Mouse (Mus musculus): ENCODE results near the gene Caly. TPM values are rescaled to one million over a fixed set of nuclear protein-coding genes. Genes with fewer than 3 reads are reported as not detected.

The Caly gene
- total RNA-seq, 1 experiment, result not detected

GRCm38 (mm10) chr7:140096055-140096454, 13.7 kb upstream of the Caly start:
- in situ Hi-C loops (cut with MboI; ENCODE audit: low sequenced_read_pairs in 2 of 2, unreplicated experiment in 2 of 2), result no loop called here
- no peak for TF ChIP-seq CHD2 (IDR thresholded peaks at IDR 0.05; ENCODE audit: low read depth, low read length)
- no peak for TF ChIP-seq ZC3H11A (IDR thresholded peaks at IDR 0.05; ENCODE audit: borderline replicate concordance, low read depth, low read length)
- TF ChIP-seq MAFK (IDR thresholded peaks at IDR 0.05; ENCODE audit: insufficient read depth, low read depth, low read length), result no peak
- no peak for TF ChIP-seq HCFC1 (IDR thresholded peaks at IDR 0.05; ENCODE audit: borderline replicate concordance, insufficient read depth, low read length)
- no peak for TF ChIP-seq ZNF384 (IDR thresholded peaks at IDR 0.05; ENCODE audit: low read depth, low read length)
- Histone ChIP-seq H3K27ac (ENCODE audit: insufficient read depth, low read depth, low read length, poor library complexity, severe bottlenecking) (no peak overlapping the region), H3K9ac (ENCODE audit: insufficient read depth, low read depth, low read length, poor library complexity, severe bottlenecking) (no peak overlapping the region), H3K4me3 (ENCODE audit: insufficient read depth in 1 of 2, low read depth in 1 of 2, low read length in 2 of 2, poor library complexity in 1 of 2, severe bottlenecking in 1 of 2) (no peak overlapping the region), H3K36me3 (ENCODE audit: control insufficient read depth, insufficient read depth, low read length, poor library complexity, severe bottlenecking) (no peaks in the 10 kb centered on the region), H3K4me1 (ENCODE audit: control insufficient read depth in 2 of 2, insufficient read depth in 2 of 2, low read length in 2 of 2, poor library complexity in 1 of 2) (no peaks in the 10 kb centered on the region), H3K9me3 (ENCODE audit: control insufficient read depth, insufficient read depth, low read depth, low read length) (no peaks in the 10 kb centered on the region)
- DNase-seq (ENCODE audit: low read depth, low spot score), result no peak

GRCm38 (mm10) chr7:140095556-140095955, 13.2 kb upstream of the Caly start:
- no peak overlapping the region for H3K27ac ChIP-seq (ENCODE audit: insufficient read depth, low read depth, low read length, poor library complexity, severe bottlenecking)
- H3K9me3 ChIP-seq (ENCODE audit: control insufficient read depth, insufficient read depth, low read depth, low read length), result no peaks in the 10 kb centered on the region
- H3K36me3 ChIP-seq (ENCODE audit: control insufficient read depth, insufficient read depth, low read length, poor library complexity, severe bottlenecking), result no peaks in the 10 kb centered on the region
- DNase-seq (ENCODE audit: low read depth, low spot score), result no peak
- no peaks in the 10 kb centered on the region for H3K4me1 ChIP-seq (ENCODE audit: control insufficient read depth in 2 of 2, insufficient read depth in 2 of 2, low read length in 2 of 2, poor library complexity in 1 of 2)
- H3K4me3 ChIP-seq (ENCODE audit: insufficient read depth in 1 of 2, low read depth in 1 of 2, low read length in 2 of 2, poor library complexity in 1 of 2, severe bottlenecking in 1 of 2), result no peak overlapping the region
- in situ Hi-C loops (cut with MboI; ENCODE audit: low sequenced_read_pairs in 2 of 2, unreplicated experiment in 2 of 2), result no loop called here
- no peak for TF ChIP-seq CHD2 (IDR thresholded peaks at IDR 0.05; ENCODE audit: low read depth, low read length)
- no peak for TF ChIP-seq HCFC1 (IDR thresholded peaks at IDR 0.05; ENCODE audit: borderline replicate concordance, insufficient read depth, low read length)
- no peak for TF ChIP-seq ZC3H11A (IDR thresholded peaks at IDR 0.05; ENCODE audit: borderline replicate concordance, low read depth, low read length)
- TF ChIP-seq ZNF384 (IDR thresholded peaks at IDR 0.05; ENCODE audit: low read depth, low read length), result no peak
- no peak for TF ChIP-seq MAFK (IDR thresholded peaks at IDR 0.05; ENCODE audit: insufficient read depth, low read depth, low read length)
- no peak overlapping the region for H3K9ac ChIP-seq (ENCODE audit: insufficient read depth, low read depth, low read length, poor library complexity, severe bottlenecking)

- no peak overlapping the region for H3K27ac ChIP-seq (ENCODE audit: insufficient read depth, low read depth, low read length, poor library complexity, severe bottlenecking)
- in situ Hi-C loops (cut with MboI; ENCODE audit: low sequenced_read_pairs in 2 of 2, unreplicated experiment in 2 of 2), result no loop called here
- no peak overlapping the region for H3K9ac ChIP-seq (ENCODE audit: insufficient read depth, low read depth, low read length, poor library complexity, severe bottlenecking)
- no peak overlapping the region for H3K4me3 ChIP-seq (ENCODE audit: insufficient read depth in 1 of 2, low read depth in 1 of 2, low read length in 2 of 2, poor library complexity in 1 of 2, severe bottlenecking in 1 of 2)
- H3K9me3 ChIP-seq (ENCODE audit: control insufficient read depth, insufficient read depth, low read depth, low read length), result no peaks in the 10 kb centered on the region
- DNase-seq (ENCODE audit: low read depth, low spot score), result no peak
- no peaks in the 10 kb centered on the region for H3K4me1 ChIP-seq (ENCODE audit: control insufficient read depth in 2 of 2, insufficient read depth in 2 of 2, low read length in 2 of 2, poor library complexity in 1 of 2)
- no peaks in the 10 kb centered on the region for H3K36me3 ChIP-seq (ENCODE audit: control insufficient read depth, insufficient read depth, low read length, poor library complexity, severe bottlenecking)
- TF ChIP-seq ZC3H11A (IDR thresholded peaks at IDR 0.05; ENCODE audit: borderline replicate concordance, low read depth, low read length) (no peak), CHD2 (IDR thresholded peaks at IDR 0.05; ENCODE audit: low read depth, low read length) (no peak), ZNF384 (IDR thresholded peaks at IDR 0.05; ENCODE audit: low read depth, low read length) (no peak), MAFK (IDR thresholded peaks at IDR 0.05; ENCODE audit: insufficient read depth, low read depth, low read length) (no peak), HCFC1 (IDR thresholded peaks at IDR 0.05; ENCODE audit: borderline replicate concordance, insufficient read depth, low read length) (no peak)
Observed at GRCm38 (mm10) chr7:140094954-140095353, 12.6 kb upstream of the Caly start.

GRCm38 (mm10) chr7:140092924-140093528, 10.7 kb upstream of the Caly start, which contains the start of gene Prap1:
TSS of gene Prap1 (plus strand) at chr7:140093395.
- in situ Hi-C loops (cut with MboI; ENCODE audit: low sequenced_read_pairs in 2 of 2, unreplicated experiment in 2 of 2), result no loop called here
- Histone ChIP-seq H3K4me3 (ENCODE audit: insufficient read depth in 1 of 2, low read depth in 1 of 2, low read length in 2 of 2, poor library complexity in 1 of 2, severe bottlenecking in 1 of 2) (no peak within 1 kb of the TSS), H3K36me3 (ENCODE audit: control insufficient read depth, insufficient read depth, low read length, poor library complexity, severe bottlenecking) (no peaks in the 10 kb centered on the region), H3K9me3 (ENCODE audit: control insufficient read depth, insufficient read depth, low read depth, low read length) (no peaks in the 10 kb centered on the region), H3K4me1 (ENCODE audit: control insufficient read depth in 2 of 2, insufficient read depth in 2 of 2, low read length in 2 of 2, poor library complexity in 1 of 2) (no peaks in the 10 kb centered on the region), H3K9ac (ENCODE audit: insufficient read depth, low read depth, low read length, poor library complexity, severe bottlenecking) (no peak within 1 kb of the TSS), H3K27ac (ENCODE audit: insufficient read depth, low read depth, low read length, poor library complexity, severe bottlenecking) (no peak within 1 kb of the TSS)
- TF ChIP-seq MAFK (IDR thresholded peaks at IDR 0.05; ENCODE audit: insufficient read depth, low read depth, low read length) (no peak), HCFC1 (IDR thresholded peaks at IDR 0.05; ENCODE audit: borderline replicate concordance, insufficient read depth, low read length) (no peak), ZNF384 (IDR thresholded peaks at IDR 0.05; ENCODE audit: low read depth, low read length) (no peak), ZC3H11A (IDR thresholded peaks at IDR 0.05; ENCODE audit: borderline replicate concordance, low read depth, low read length) (no peak), CHD2 (IDR thresholded peaks at IDR 0.05; ENCODE audit: low read depth, low read length) (no peak)
- DNase-seq (ENCODE audit: low read depth, low spot score), result no peak

Measured in ES-E14 (cell line).